Mouse (Mus musculus) neural tube, embryonic 14.5 days (tissue): ENCODE data around the gene Ubl4a. TPM values are rescaled to one million over a fixed set of nuclear protein-coding genes. Genes with fewer than 3 reads are reported as not detected.

Experiments
- microRNA-seq: library from miRNA; unstranded; fragments of <30 nt; microRNA quantifications from one replicate; pipeline ENCODE4, GENCODE M21; 2016
- polyA plus RNA-seq: library from polyadenylated mRNA; unstranded; fragments of >200 nt; fragmentation: Nextera tagmentation; extraction: Ambion mirVana; gene quantifications from 2 replicates; pipeline ENCODE4 v1.2.1, GENCODE M21; 2014

Ubl4a gene
- polyA plus RNA-seq, 1 experiment from 2014 or later, result 73.7 TPM

Small RNAs within 50 kb of the gene (microRNA-seq; reads per million reads assigned to microRNA genes)
- not detected for gene Mir7092

Other genes with a start within 250 kb of the Ubl4a start
- not detected in 2 replicates for gene Opn1mw, start 245.8 kb downstream of the Ubl4a start, polyA plus RNA-seq
- gene Mecp2, start 237.9 kb downstream of the Ubl4a start, polyA plus RNA-seq, result 16.3 and 16.4 TPM in 2 replicates
- gene Tex28, start 205.4 kb downstream of the Ubl4a start, polyA plus RNA-seq, result not detected in 2 replicates
- gene Tktl1, start 196.0 kb downstream of the Ubl4a start, polyA plus RNA-seq, result 0.10 and 0.16 TPM in 2 replicates
- 63.0 and 121 TPM in 2 replicates for gene Flna, start 123.4 kb downstream of the Ubl4a start, polyA plus RNA-seq
- 12.6 and 17.0 TPM in 2 replicates for gene Emd, start 118.5 kb downstream of the Ubl4a start, polyA plus RNA-seq
- gene Rpl10, start 102.4 kb downstream of the Ubl4a start, polyA plus RNA-seq, result 476 and 568 TPM in 2 replicates
- 62.0 and 65.8 TPM in 2 replicates for gene Taz, start 91.3 kb downstream of the Ubl4a start, polyA plus RNA-seq
- gene Dnase1l1, start 90.9 kb downstream of the Ubl4a start, polyA plus RNA-seq, result 3.7 and 4.1 TPM in 2 replicates
- 213 and 279 TPM in 2 replicates for gene Atp6ap1, start 76.1 kb downstream of the Ubl4a start, polyA plus RNA-seq
- 761 and 960 TPM in 2 replicates for gene Gdi1, start 68.2 kb downstream of the Ubl4a start, polyA plus RNA-seq
- gene Fam50a, start 60.2 kb downstream of the Ubl4a start, polyA plus RNA-seq, result 50.4 and 52.5 TPM in 2 replicates
- gene Plxna3, start 44.2 kb downstream of the Ubl4a start, polyA plus RNA-seq, result 42.5 and 47.1 TPM in 2 replicates
- gene Lage3, start 19.6 kb downstream of the Ubl4a start, polyA plus RNA-seq, result 71.5 and 73.3 TPM in 2 replicates
- gene Slc10a3, start 131 bp upstream of the Ubl4a start, polyA plus RNA-seq, result 6.9 and 7.8 TPM in 2 replicates
- 36.4 and 37.1 TPM in 2 replicates for gene Fam3a, start 20.1 kb upstream of the Ubl4a start, polyA plus RNA-seq
- gene Ikbkg, start 20.1 kb upstream of the Ubl4a start, polyA plus RNA-seq, result 18.3 and 19.2 TPM in 2 replicates
- gene G6pdx, start 56.0 kb upstream of the Ubl4a start, polyA plus RNA-seq, result 53.4 and 57.2 TPM in 2 replicates
- gene Gm6880, start 108.2 kb upstream of the Ubl4a start, polyA plus RNA-seq, result not detected in 2 replicates
- not detected in 2 replicates for gene Olfr1326-ps1, start 201.7 kb upstream of the Ubl4a start, polyA plus RNA-seq
- gene Olfr1325, start 219.5 kb upstream of the Ubl4a start, polyA plus RNA-seq, result not detected in 2 replicates